Mouse (Mus musculus) ES-E14 (cell line): ENCODE measurements at regions not wholly inside any gene's neighbourhood (a gene's known extent, or its start where the extent isn't known, plus 50 kb on each side); places are given as distances from the start of the nearest gene placed in this dataset.

Source experiments
- CHD2 ChIP-seq: IDR thresholded peaks from 2 replicates; pipeline ENCODE4 v1.6.1; 2014; ENCODE audit warnings: mild to moderate bottlenecking, low read depth, low read length, inconsistent platforms
- HCFC1 ChIP-seq: IDR thresholded peaks from 2 replicates; pipeline ENCODE4 v1.6.1; 2012; ENCODE audit warnings: low read length, inconsistent platforms, borderline replicate concordance; ENCODE audit not compliant: insufficient read depth
- MAFK ChIP-seq: IDR thresholded peaks from 2 replicates; pipeline ENCODE4 v1.6.1; 2014; ENCODE audit warnings: mild to moderate bottlenecking, low read depth, low read length, inconsistent platforms; ENCODE audit not compliant: insufficient read depth
- ZC3H11A ChIP-seq: IDR thresholded peaks from 2 replicates; pipeline ENCODE4 v1.6.1; 2012; ENCODE audit warnings: low read depth, mild to moderate bottlenecking, inconsistent platforms, low read length, borderline replicate concordance
- ZNF384 ChIP-seq: IDR thresholded peaks from 2 replicates; pipeline ENCODE4 v1.6.1; 2012; ENCODE audit warnings: low read depth, low read length, inconsistent platforms

DNA sequence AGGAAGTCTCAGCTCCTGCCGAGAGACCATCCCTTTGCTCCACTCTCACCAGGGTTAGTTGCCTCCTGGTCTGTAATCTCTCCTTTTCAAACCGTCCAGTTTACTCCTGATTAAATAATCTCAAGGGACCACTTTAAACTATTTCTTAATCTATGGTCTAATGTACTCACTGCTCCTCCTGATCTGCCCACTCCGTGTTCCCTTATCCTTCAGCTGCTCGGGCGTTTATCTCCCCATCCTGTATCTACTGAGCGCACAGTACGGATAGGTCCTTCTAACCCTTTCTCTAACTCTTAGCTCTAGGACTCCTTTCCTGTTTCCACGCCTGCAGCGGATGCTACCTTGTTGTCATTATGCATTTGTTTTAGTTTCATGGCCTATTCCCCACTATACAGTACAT, 67.1 kb upstream of the Picalm start:
- TF ChIP-seq CHD2 (no peak), HCFC1 (no peak), ZNF384 (no peak), MAFK (no peak), ZC3H11A (no peak)
